Mouse (Mus musculus): ENCODE results near the gene Spp2. TPM values are rescaled to one million over a fixed set of nuclear protein-coding genes. Genes with fewer than 3 reads are reported as not detected.
A peak's percentile ranks its signal among the peaks of the same experiment; 100 is the strongest.

The Spp2 gene
- total RNA-seq (2014; fragmentation: Nextera tagmentation), result not detected in 2 replicates
- not detected in 2 replicates for total RNA-seq (2017)

- no peak for ATAC-seq (replicated peaks; ENCODE audit: poor library complexity, severe bottlenecking)
Observed at GRCm38 (mm10) chr1:88406807-88407198, at the start of gene Spp2. Spp2 (plus strand) TSS chr1:88406961.

GRCm38 (mm10) chr1:88357458-88358090, 49.2 kb upstream of the Spp2 start:
- peak; percentile 61 for ATAC-seq (replicated peaks; ENCODE audit: poor library complexity, severe bottlenecking)

- ATAC-seq (replicated peaks; ENCODE audit: poor library complexity, severe bottlenecking), result no peak
Observed at GRCm38 (mm10) chr1:88358102-88358654, 48.6 kb upstream of the Spp2 start.

- no peak for ATAC-seq (replicated peaks; ENCODE audit: poor library complexity, severe bottlenecking)
Observed at GRCm38 (mm10) chr1:88361085-88361484, 45.7 kb upstream of the Spp2 start.

GRCm38 (mm10) chr1:88366881-88367644, 39.7 kb upstream of the Spp2 start:
- ATAC-seq (replicated peaks; ENCODE audit: poor library complexity, severe bottlenecking), result no peak

GRCm38 (mm10) chr1:88378446-88378845, 28.3 kb upstream of the Spp2 start:
- no peak for ATAC-seq (replicated peaks; ENCODE audit: poor library complexity, severe bottlenecking)

- no peak for ATAC-seq (replicated peaks; ENCODE audit: poor library complexity, severe bottlenecking)
Observed at GRCm38 (mm10) chr1:88391632-88392031, 15.1 kb upstream of the Spp2 start.

- ATAC-seq (replicated peaks; ENCODE audit: poor library complexity, severe bottlenecking), result no peak
Observed at GRCm38 (mm10) chr1:88393321-88393720, 13.4 kb upstream of the Spp2 start.

- ATAC-seq (replicated peaks; ENCODE audit: poor library complexity, severe bottlenecking), result no peak
Observed at GRCm38 (mm10) chr1:88403378-88403777, 3.4 kb upstream of the Spp2 start.

- ATAC-seq (replicated peaks; ENCODE audit: poor library complexity, severe bottlenecking), result no peak
Observed at GRCm38 (mm10) chr1:88406078-88406806, 519 bp upstream of the Spp2 start.

GRCm38 (mm10) chr1:88408340-88408739, 1.6 kb downstream of the Spp2 start:
- no peak for ATAC-seq (replicated peaks; ENCODE audit: poor library complexity, severe bottlenecking)

- ATAC-seq (replicated peaks; ENCODE audit: poor library complexity, severe bottlenecking), result no peak
Observed at GRCm38 (mm10) chr1:88412013-88412412, 5.3 kb downstream of the Spp2 start.

- ATAC-seq (replicated peaks; ENCODE audit: poor library complexity, severe bottlenecking), result no peak
Observed at GRCm38 (mm10) chr1:88418943-88419342, 12.2 kb downstream of the Spp2 start.

- no peak for ATAC-seq (replicated peaks; ENCODE audit: poor library complexity, severe bottlenecking)
Observed at GRCm38 (mm10) chr1:88422045-88422444, 15.3 kb downstream of the Spp2 start.

- ATAC-seq (replicated peaks; ENCODE audit: poor library complexity, severe bottlenecking), result no peak
Observed at GRCm38 (mm10) chr1:88422846-88423395, 16.2 kb downstream of the Spp2 start.

- peak; percentile 86 for ATAC-seq (replicated peaks; ENCODE audit: poor library complexity, severe bottlenecking)
Observed at GRCm38 (mm10) chr1:88424602-88425252, 18.0 kb downstream of the Spp2 start.

GRCm38 (mm10) chr1:88427987-88428741, 21.4 kb downstream of the Spp2 start:
- no peak for ATAC-seq (replicated peaks; ENCODE audit: poor library complexity, severe bottlenecking)

- no peak for ATAC-seq (replicated peaks; ENCODE audit: poor library complexity, severe bottlenecking)
Observed at GRCm38 (mm10) chr1:88429413-88429812, 22.7 kb downstream of the Spp2 start.

GRCm38 (mm10) chr1:88431262-88431661, 24.5 kb downstream of the Spp2 start:
- ATAC-seq (replicated peaks; ENCODE audit: poor library complexity, severe bottlenecking), result no peak
